Mouse (Mus musculus): ENCODE data around the gene Mgat4d.

DNA sequence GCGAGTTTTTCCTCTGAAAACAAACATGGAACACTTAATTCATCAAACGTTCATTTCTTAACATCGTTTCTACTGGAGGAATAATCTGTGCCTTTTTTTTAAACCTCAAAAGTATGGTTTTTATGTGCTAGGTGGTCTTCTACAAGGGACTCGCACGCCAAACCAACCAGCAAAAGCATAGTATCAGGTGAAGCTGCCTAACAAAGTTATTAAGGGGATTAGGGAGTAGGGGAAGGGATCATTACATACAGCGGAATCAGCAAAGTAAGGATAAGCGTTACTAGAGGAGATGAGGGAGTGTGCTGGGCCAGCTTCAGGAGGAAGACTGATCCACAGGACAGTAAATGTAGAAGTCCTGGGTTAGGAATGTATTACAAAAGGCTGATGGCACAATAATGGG, 15.4 kb upstream of the Mgat4d start:
- TF ChIP-seq CTCF (IDR thresholded peaks at IDR 0.05; ENCODE audit: low read depth, low read length) (no peak), POLR2A (IDR thresholded peaks at IDR 0.05; ENCODE audit: borderline replicate concordance, low read depth, low read length) (no peak)
